In the genomic region with DNA sequence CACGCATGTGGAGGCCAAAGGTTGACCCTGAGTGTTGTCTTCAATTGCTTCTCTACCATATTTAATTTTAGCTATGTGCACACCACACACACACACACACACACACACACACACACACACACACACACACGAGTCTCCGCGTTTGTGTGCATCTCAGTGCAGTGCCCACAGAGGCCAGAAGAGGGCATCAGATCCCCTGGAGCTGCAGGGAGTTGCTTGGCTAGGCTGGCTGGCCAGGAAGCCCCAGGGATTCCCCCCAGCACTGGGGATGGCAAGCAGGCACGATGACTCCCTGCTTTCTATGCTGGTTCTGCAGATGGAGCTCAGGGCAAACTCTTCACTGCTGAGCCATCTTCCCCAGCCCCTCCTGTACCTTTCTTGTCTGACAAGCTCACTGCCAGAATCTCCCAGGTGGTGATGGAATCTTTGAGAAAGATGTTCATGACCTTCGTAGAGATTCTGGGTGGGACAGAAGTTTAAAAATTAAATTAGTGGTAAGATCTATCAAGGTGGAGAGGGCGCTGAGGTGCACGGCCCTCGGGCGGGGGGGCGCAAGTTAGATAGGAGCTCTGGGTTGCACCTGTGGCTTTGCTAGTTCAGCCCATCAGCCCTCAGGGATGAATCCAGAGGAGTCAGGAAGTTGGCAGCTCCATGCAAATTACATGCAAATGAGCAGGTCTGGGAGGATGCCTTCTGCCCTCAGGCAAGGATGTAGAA, we compare ENCODE assay signal across 9 mouse cellular contexts. TPM values are rescaled to one million over a fixed set of nuclear protein-coding genes. Genes with fewer than 3 reads are reported as not detected.
A peak's percentile ranks its signal among the peaks of the same experiment; 100 is the strongest.
DNase-seq lines count a peak whose midpoint lies in the region; ATAC-seq and TF ChIP-seq lines count a peak whose summit lies in the region.
"Had no signal": no experiment of that assay in that cellular context is flagged by ENCODE, and none has a peak within 500 bp of the region (broad histone marks: within the 10 kb centered on the region; RNA-seq: fewer than 3 reads in every experiment).

No protein-coding gene starts in this region.

- no peak for TF ChIP-seq POLR2A in thymus, adult 2 months (IDR thresholded peaks at IDR 0.05; ENCODE audit: control insufficient read depth, extremely low read depth, insufficient read depth, low read length, poor library complexity)

- H3K4me3 ChIP-seq in forebrain, embryonic 13.5 days: no peak overlapping the region
- no peak overlapping the region for H3K4me3 ChIP-seq in thymus, adult 2 months (ENCODE audit: control insufficient read depth, insufficient read depth, low read length)
- H3K4me3 ChIP-seq: embryonic facial prominence, embryonic 13.5 days had no signal

- H3K4me1 ChIP-seq in forebrain, embryonic 13.5 days: no peaks in the 10 kb centered on the region
- H3K4me1 ChIP-seq in thymus, adult 2 months (replicated peaks; ENCODE audit: control insufficient read depth, insufficient read depth, low read length): 0 out of 2 replicates have a peak, but pooled peaks cover 6% of the 10 kb centered on the region
- H3K4me1 ChIP-seq: embryonic facial prominence, embryonic 13.5 days had no signal

- H3K9me3 ChIP-seq in forebrain, embryonic 13.5 days (replicated peaks): no peaks in the 10 kb centered on the region
- H3K9me3 ChIP-seq: embryonic facial prominence, embryonic 13.5 days had no signal

- 0 out of 2 replicates have a peak, but pooled peaks cover 3% of the 10 kb centered on the region for H3K27me3 ChIP-seq in forebrain, embryonic 13.5 days
- no peaks in the 10 kb centered on the region for H3K27me3 ChIP-seq in thymus, adult 2 months (ENCODE audit: control insufficient read depth, insufficient read depth, low read length)

- ATAC-seq in forebrain, embryonic 13.5 days: peak; percentile 52; the same call in 1 of the 2 replicates
- ATAC-seq in hematopoietic stem cell, adult 5-6 weeks (replicated peaks in 1 of 2; ENCODE audit: insufficient read depth in 1 of 2, low FRiP score in 2 of 2, low TSS enrichment in 1 of 2, low read depth in 1 of 2, poor library complexity in 2 of 2, severe bottlenecking in 2 of 2): peak; percentile 44 to 60; a peak in 3 of 4 replicates

- intact Hi-C loops in left cerebral cortex, postnatal 14 days (cut with DNase I): loop anchor here (2.0 kb wide), 1 partner anchor 115 kb away; no protein-coding TSS in a partner anchor

- no peak overlapping the region for H3K27ac ChIP-seq in forebrain, embryonic 13.5 days
- no peak overlapping the region for H3K27ac ChIP-seq in thymus, adult 2 months (ENCODE audit: control insufficient read depth, insufficient read depth, low read length)
- H3K27ac ChIP-seq: embryonic facial prominence, embryonic 13.5 days had no signal

- WGBS in forebrain, embryonic 13.5 days: 16% methylated on average over 11 of the region's 11 CpGs
- WGBS in thymus, adult 2 months: 19% methylated on average over 11 of the region's 11 CpGs

- H3K4me2 ChIP-seq in forebrain, embryonic 13.5 days: no peak overlapping the region
- H3K4me2 ChIP-seq: embryonic facial prominence, embryonic 13.5 days had no signal

- peak; percentile 51 to 67 for DNase-seq in left cerebral cortex, adult 18-20 months (ENCODE audit: low spot score in 2 of 2)
- DNase-seq in left cerebral cortex, adult 11 months (ENCODE audit: low spot score): no peak
- peak; percentile 83 to 87 for DNase-seq in adrenal gland, postnatal 36 days
- DNase-seq in left cerebral cortex, postnatal 14 days (ENCODE audit: low spot score in 2 of 2): peak; percentile 74 to 87
- peak; percentile 69 to 80 for DNase-seq in natural killer cell, adult 2 months (ENCODE audit: low spot score in 2 of 2)
- peak; percentile 82 for DNase-seq in thymus, adult 2 months

- H3K9ac ChIP-seq in forebrain, embryonic 13.5 days: no peak overlapping the region
- H3K9ac ChIP-seq: embryonic facial prominence, embryonic 13.5 days had no signal

- no peaks in the 10 kb centered on the region for H3K36me3 ChIP-seq in forebrain, embryonic 13.5 days (ENCODE audit: poor library complexity, severe bottlenecking)
- no peaks in the 10 kb centered on the region for H3K36me3 ChIP-seq in thymus, adult 2 months (ENCODE audit: control insufficient read depth, insufficient read depth, low read length)
- H3K36me3 ChIP-seq: embryonic facial prominence, embryonic 13.5 days had no signal

- TF ChIP-seq CTCF in thymus, adult 2 months (IDR thresholded peaks at IDR 0.05; ENCODE audit: borderline replicate concordance, control insufficient read depth, extremely low read depth, insufficient read depth, low read length, poor library complexity): peak; percentile 89

RNA-seq across cellular contexts. Expression of a gene that starts 8.6 kb away (rescaled TPM):
- total RNA-seq in left cerebral cortex, adult 18-20 months (2021): under 1 TPM in 1 of 2 experiments, not detected in 1; 0.84 TPM
- 100 to 1,000 TPM; 231 to 623 TPM for total RNA-seq in adrenal gland, postnatal 36 days (2021)
- 0.18 and 0.53 TPM in 2 replicates for polyA plus RNA-seq in forebrain, embryonic 13.5 days (2015; fragmentation: Nextera tagmentation; extraction: Ambion mirVana)
- 28.0 and 125 TPM in 2 replicates for total RNA-seq in hematopoietic stem cell, adult 5-6 weeks (2017)
- under 1 TPM; 0.46 to 0.53 TPM for total RNA-seq in left cerebral cortex, postnatal 14 days (2021)
- polyA plus RNA-seq in thymus, adult 2 months (2012; rRNA removed): 139 and 152 TPM in 2 replicates

RNA-seq across cellular contexts. Expression of a gene that starts 25.3 kb away (rescaled TPM):
- not detected for total RNA-seq in left cerebral cortex, adult 18-20 months (2021)
- total RNA-seq in adrenal gland, postnatal 36 days (2021): under 1 TPM; 0.17 to 0.20 TPM
- polyA plus RNA-seq in forebrain, embryonic 13.5 days (2015; fragmentation: Nextera tagmentation; extraction: Ambion mirVana): not detected in 2 replicates
- 12.3 and 13.3 TPM in 2 replicates for total RNA-seq in hematopoietic stem cell, adult 5-6 weeks (2017)
- total RNA-seq in left cerebral cortex, postnatal 14 days (2021): not detected
- 6.5 and 6.7 TPM in 2 replicates for polyA plus RNA-seq in thymus, adult 2 months (2012; rRNA removed)
- polyA plus RNA-seq: embryonic facial prominence, embryonic 13.5 days had no signal

RNA-seq across cellular contexts. Expression of a gene that starts 28.9 kb away (rescaled TPM):
- 10 to 100 TPM; 24.1 to 26.7 TPM for total RNA-seq in left cerebral cortex, adult 18-20 months (2021)
- 10 to 100 TPM; 78.7 to 94.2 TPM for total RNA-seq in adrenal gland, postnatal 36 days (2021)
- 17.8 and 20.7 TPM in 2 replicates for polyA plus RNA-seq in forebrain, embryonic 13.5 days (2015; fragmentation: Nextera tagmentation; extraction: Ambion mirVana)
- 14.9 and 19.1 TPM in 2 replicates for total RNA-seq in hematopoietic stem cell, adult 5-6 weeks (2017)
- 10 to 100 TPM; 18.1 to 19.3 TPM for total RNA-seq in left cerebral cortex, postnatal 14 days (2021)
- 62.4 and 63.9 TPM in 2 replicates for polyA plus RNA-seq in thymus, adult 2 months (2012; rRNA removed)

RNA-seq across cellular contexts. Expression of a gene that starts 29.9 kb away (rescaled TPM):
- 10 to 100 TPM in 1 of 2 experiments, 1 to 10 TPM in 1; 9.5 to 10.2 TPM for total RNA-seq in left cerebral cortex, adult 18-20 months (2021)
- 10 to 100 TPM; 50.1 to 52.0 TPM for total RNA-seq in adrenal gland, postnatal 36 days (2021)
- 18.7 and 21.7 TPM in 2 replicates for polyA plus RNA-seq in forebrain, embryonic 13.5 days (2015; fragmentation: Nextera tagmentation; extraction: Ambion mirVana)
- 9.4 and 17.9 TPM in 2 replicates for total RNA-seq in hematopoietic stem cell, adult 5-6 weeks (2017)
- total RNA-seq in left cerebral cortex, postnatal 14 days (2021): 1 to 10 TPM; 8.1 to 9.2 TPM
- polyA plus RNA-seq in thymus, adult 2 months (2012; rRNA removed): 10.6 and 14.8 TPM in 2 replicates

RNA-seq across cellular contexts. Expression of a gene that starts 59.6 kb away (rescaled TPM):
- total RNA-seq in left cerebral cortex, adult 18-20 months (2021): 1 to 10 TPM; 2.9 to 3.1 TPM
- 1 to 10 TPM; 2.2 to 2.9 TPM for total RNA-seq in adrenal gland, postnatal 36 days (2021)
- 0.61 and 0.82 TPM in 2 replicates for polyA plus RNA-seq in forebrain, embryonic 13.5 days (2015; fragmentation: Nextera tagmentation; extraction: Ambion mirVana)
- total RNA-seq in hematopoietic stem cell, adult 5-6 weeks (2017): 238 and 297 TPM in 2 replicates
- total RNA-seq in left cerebral cortex, postnatal 14 days (2021): 1 to 10 TPM; 4.2 to 5.4 TPM
- 131 and 137 TPM in 2 replicates for polyA plus RNA-seq in thymus, adult 2 months (2012; rRNA removed)

Comparison
In these comparisons a context has a peak if more than half of its experiments do, and no peak if none do; other contexts are left out.
1. RNA of a gene that starts 8.6 kb away (total RNA-seq): 231 to 623 TPM in adrenal gland, postnatal 36 days and 28.0 to 125 TPM in hematopoietic stem cell, adult 5-6 weeks; 0.84 TPM in left cerebral cortex, adult 18-20 months and 0.46 to 0.53 TPM in left cerebral cortex, postnatal 14 days; every median in the first group is over 10 times any median in the second.
2. RNA of a gene that starts 25.3 kb away (total RNA-seq): 12.3 to 13.3 TPM in hematopoietic stem cell, adult 5-6 weeks; 0.17 to 0.20 TPM in adrenal gland, postnatal 36 days, not detected in left cerebral cortex, adult 18-20 months and not detected in left cerebral cortex, postnatal 14 days; every median in the first group is over 10 times any median in the second.